Mouse (Mus musculus): Measurements from ENCODE around the gene Grid2. TPM values are rescaled to one million over a fixed set of nuclear protein-coding genes. Genes with fewer than 3 reads are reported as not detected.

Gene Grid2
- polyA plus RNA-seq (2012; rRNA removed) = not detected in 2 replicates

DNA sequence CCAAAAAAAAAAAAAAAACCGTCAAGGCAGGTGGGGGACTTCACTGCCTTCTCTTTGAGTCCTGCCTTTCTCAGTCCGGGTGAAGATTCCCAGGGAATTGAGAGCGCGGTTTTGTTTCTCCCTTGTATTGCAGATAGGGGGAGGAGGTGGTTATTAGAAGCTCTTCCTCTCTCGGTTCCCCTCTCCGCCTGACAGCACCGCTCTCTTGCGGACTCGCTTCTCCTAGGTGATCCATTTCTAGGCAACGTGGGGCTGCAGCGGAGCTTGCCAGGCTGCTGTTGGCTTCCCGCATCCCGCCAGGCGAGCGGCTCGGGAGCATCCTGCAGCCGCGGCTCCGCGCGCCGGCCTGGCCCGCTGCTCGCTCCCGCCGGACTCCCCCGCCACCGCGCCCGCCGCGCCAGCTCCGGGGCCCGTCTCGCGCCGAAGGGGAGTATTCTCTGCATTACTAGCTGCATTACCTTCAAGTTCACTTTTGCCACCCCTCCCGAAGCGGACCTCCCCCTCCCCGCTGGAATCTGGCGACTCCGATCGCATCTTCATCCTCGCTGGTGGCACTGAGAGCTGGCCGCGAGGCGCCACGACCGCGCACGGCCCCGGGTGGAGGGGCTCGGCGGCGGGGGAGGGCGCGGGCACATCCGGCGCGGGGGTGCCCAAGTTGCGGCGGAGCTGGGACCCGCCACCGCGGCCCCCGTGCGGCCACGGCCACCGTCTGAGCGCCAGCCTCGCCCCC is at the start of gene Grid2:
Grid2 (plus strand) TSS at position 51 of the 730 bp plus-strand sequence.

GRCm38 (mm10) chr6:64728499-64729198 is 1473.0 kb downstream of the Grid2 start, which contains the start of gene Atoh1:
Gene Atoh1 (plus strand): TSS chr6:64729125.

